Mouse (Mus musculus) retina, postnatal 7 days (tissue): ENCODE measurements around the gene Fhad1.
"Not testable (repeated sequence)": the region's sequence is repeated elsewhere in the genome, so short reads cannot be mapped to it uniquely, and the experiment has no call there.

Experiments used
- DNase-seq: peaks from one replicate; pipeline ENCODE4 v3.0.0-alpha.2; 2012; ENCODE audit warnings: low read depth, low spot score

Gene Fhad1

DNA sequence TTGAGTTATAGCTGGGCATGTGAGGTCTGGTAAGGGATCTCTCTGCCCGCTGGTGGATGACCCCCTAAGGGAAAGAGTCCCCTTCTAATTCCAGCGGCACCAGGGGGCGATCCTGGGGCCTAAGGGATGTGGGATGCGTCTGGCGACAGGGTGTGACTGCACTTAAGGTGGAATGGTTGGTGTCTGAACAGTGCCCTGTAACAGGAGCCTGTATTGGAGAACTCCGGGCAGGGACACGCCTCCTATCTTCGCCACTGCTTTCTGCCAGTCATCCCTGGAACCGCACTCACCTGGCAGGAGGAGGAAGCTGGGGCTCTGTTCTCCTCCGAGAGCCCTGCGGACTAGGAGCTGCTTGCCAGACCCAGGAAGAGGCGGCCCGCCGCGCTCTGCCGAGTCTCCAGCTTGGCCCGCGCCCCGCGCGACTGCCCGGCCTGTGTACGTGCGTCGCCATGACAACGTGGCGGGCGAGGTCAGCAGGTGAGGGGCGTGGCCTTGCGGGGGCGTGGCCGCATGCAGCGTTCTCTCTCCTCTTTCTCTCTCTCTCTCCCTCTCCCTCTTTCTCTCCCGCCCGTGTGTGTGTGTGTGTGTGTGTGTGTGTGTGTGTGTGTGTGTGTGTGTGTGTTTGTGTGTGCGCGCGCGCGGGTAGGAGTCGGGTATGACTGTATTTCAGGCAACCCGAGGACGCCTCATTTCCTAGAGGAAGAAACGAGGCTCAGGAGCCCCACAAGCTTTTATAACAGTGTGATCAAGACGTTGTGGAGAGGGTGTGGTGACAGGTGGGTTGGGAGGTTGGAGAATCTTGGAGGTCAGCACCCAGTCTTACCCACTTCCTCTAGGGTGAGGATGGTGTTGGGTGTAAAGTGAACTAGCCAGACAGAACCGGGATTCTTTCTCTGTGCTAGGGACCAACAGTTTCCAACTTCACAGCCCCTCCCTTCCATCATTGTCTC lies at the start of gene Fhad1:
Gene Fhad1 (minus strand): TSS at position 424 of the 950 bp plus-strand sequence.
- peak; percentile 51 for DNase-seq

DNA sequence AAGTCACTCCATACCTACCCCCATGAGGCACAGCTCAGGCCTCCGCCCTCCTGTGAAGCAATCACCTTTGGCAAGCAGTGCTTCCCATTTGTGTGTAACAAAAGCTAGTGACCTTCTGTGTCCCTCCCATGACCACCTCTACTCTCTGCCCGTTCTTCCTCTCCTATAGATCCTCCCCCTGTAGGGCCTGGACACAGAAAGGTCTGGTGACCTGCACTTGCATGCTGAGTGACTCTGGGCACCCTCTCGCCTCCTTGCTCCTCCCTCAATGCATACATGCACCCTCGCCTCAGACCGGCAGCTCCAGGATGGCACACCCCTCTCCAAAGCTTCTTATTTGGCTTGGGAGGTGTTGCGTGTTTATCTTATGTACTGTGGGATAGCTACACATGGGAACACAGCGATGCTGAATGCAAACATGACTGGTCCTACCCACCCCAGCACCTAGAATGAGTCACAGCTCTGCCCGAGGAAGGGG lies 48.2 kb upstream of the Fhad1 start:
- no peak for DNase-seq

DNA sequence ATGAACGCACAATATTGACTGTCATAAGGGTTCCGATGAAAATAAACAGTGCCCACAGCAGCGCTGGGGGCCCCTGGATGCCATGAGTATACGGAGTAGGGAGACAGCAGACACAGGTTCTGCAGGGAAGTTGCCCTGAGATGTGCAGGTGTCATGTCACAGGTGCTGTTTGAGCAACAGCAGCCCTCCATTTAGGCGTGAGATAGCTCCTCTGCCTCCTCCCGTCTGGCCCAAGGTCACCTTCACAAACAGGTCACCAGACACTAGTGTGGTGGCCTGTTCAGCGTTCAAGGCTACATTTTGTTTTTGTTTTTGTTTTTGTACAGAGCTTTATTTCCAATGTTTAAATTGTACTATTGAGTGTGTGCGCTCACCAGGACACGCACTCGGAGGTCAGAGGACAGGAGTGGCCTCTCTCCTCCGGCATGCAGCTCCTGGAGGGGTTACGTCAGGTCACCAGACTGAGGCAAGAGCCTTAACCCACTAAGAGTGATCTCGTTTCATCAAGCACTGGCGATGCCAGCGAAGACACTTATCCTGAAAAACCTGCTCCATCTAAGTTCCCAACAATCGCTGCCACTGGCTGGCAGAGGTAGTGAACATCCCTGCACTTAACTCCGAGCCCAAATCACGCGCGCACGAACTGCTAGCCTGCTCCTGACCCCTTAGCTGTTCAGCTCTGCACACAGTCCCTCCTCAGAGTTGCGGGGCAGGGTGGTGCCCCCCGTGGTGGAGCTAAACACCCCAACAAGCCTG lies 46.8 kb upstream of the Fhad1 start:
- DNase-seq, result no peak

DNA sequence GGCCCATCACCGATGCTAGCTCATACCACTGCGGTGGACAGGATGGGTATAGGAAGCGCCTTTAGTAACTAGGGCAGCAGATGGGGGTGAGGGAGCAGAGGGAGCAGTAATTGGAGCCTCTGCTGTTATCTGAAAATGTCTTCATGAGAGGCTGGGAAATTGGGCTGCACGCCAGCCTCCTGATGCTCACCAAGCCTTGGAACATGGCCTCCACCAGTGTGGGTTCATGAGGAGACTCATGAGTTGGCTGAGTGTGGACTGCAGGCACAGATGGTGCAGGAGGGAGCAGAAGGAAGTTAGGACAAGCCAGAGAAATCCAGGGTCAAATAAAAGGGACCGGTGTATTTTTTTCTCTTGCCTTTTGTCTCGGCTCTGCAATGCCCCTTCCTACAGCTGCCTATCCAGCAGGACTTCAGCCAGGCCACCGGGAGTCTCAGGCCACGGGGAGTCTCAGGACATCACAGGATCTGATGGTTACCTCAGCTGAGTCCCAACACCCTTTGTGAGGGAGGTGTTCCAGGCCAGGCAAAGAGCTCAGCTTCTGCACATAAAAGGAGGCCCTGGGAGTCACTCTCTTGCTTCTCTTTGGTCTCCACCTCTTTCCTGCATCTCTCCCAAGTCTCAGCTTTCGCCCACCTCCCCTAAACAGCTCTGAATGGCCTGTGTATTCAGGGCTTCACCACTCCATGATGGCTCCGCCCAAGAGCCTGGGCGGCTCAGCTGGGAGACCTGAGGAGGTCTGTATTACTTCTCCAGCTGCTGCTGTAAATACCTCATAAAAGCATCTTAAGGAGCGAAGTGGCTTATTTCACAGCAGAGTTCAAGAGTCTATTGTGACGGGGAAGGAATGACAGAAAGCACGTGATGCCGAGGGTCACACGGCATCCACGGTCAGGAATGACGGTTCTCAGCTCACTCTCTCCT lies 45.8 kb upstream of the Fhad1 start:
- DNase-seq, result no peak

DNA sequence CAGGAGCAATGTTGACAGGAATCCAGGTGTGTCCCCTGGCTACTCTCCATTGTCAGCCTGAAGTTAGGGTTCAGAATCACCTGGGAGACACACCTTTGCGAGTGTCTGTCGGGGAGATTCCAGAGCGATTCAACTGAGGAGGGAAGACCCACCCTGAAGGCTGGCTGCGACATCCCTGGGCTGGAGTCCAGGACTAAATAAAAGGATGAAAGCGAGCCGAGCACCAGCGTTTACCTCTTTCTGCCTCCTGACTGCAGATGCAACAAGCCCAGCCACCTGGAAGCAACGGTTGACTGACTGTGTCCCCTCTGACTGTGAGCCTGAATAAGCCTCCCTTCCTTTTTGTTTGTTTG lies 44.9 kb upstream of the Fhad1 start:
- no peak for DNase-seq

DNA sequence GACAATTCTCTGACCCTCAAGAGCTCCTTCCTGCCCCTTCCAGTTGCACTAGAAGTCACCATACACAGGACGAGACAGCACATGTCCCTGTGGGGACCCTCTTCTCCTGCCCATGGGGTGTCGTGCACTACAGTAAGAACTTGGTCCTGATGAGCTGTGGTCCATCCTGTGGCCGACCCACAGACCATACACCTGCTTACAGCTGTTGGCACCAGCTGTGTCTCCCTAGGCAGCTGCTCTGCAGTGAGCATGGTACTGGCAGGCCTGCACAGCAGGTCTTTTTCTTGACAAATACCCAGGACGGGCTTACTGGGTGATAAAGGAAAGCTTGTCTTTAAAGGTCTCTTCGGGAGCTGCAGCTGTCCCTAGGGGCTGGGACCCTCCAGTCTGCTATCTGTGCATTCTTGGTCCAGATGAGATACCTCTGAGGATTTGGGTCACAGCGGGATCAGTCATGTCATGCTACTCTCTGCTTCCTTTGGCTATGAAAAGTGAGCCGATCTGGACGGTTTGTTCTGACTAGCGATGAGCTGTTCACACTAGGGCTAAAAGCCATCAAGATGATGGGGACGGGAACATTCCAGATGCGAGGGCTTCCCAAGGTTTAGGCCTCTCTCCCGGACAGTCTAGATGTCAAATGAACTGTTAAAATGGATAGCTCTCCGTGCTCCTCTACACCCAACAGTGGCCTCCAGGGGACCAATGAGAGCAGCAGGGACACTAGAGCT lies 44.4 kb upstream of the Fhad1 start:
- no peak for DNase-seq

DNA sequence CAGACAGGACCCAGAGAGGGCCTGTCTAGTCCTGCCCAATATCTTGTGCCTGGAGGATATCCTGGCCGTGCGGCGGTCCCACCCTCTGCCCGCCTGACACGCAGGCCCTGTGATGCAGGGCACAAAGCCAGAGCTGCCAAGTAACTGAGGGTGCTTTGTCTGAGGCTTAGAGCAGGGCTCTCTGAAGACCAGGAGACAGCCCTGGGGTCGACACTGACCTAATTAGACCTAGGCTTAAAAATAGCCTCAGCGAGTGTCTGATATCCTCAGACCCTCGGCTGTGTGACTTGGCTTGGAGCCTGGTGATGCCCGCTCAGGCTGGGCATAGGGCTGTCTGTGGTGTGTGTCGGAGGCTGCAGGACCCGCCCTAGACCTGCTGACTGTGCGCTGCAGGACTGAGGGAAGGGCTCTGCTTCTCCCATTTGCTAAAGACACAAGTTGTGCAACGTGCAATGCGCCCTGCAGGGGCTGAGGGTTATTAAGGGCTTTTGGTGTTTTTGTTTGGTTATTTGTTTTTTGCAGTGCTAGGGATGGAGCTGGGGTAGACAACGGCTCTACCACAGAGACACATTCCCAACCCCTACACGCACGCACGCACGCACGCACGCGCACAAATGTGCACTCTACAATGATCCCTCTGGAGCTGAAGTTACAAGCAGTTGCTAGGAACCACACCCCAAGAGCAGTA lies 42.8 kb upstream of the Fhad1 start:
- DNase-seq, result no peak

DNA sequence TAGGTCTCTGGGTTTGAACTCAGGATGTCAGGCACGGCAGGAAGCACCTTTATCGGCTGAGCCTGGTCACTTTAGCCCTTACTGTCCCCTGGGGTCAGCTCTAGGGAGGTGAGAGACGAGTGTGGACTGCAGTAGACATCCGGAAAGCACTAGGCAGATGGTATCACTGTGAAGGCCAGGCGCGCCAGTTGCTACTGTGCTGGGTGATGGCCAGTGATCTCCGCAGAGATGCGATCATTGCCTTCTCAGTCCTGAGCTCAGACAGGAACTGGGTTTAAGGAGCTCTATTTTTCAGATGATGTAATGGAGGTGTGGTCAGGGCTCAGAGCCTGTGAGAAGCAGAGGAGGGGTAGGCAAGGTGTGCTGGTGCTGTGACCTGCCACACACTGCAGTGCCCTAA lies 40.7 kb upstream of the Fhad1 start:
- DNase-seq, result no peak

DNA sequence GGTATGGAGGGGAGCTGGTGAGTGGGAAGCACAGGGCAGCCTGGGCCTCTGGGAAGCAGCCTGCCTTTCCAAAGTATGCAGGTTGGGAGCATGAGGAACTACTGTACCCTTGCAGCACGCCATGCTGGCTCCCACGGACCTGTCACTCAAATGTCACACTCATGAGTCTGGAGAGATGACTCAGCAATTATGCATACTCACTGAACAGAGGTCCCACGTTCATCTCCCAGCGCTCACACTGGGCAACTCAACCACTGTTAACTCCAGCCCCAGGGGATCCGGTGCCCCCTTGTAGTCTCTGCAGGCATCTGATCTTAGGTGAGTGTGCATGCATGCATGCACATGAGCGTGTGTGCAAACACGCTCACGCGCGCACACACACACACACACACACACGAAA lies 39.7 kb upstream of the Fhad1 start:
- no peak for DNase-seq

DNA sequence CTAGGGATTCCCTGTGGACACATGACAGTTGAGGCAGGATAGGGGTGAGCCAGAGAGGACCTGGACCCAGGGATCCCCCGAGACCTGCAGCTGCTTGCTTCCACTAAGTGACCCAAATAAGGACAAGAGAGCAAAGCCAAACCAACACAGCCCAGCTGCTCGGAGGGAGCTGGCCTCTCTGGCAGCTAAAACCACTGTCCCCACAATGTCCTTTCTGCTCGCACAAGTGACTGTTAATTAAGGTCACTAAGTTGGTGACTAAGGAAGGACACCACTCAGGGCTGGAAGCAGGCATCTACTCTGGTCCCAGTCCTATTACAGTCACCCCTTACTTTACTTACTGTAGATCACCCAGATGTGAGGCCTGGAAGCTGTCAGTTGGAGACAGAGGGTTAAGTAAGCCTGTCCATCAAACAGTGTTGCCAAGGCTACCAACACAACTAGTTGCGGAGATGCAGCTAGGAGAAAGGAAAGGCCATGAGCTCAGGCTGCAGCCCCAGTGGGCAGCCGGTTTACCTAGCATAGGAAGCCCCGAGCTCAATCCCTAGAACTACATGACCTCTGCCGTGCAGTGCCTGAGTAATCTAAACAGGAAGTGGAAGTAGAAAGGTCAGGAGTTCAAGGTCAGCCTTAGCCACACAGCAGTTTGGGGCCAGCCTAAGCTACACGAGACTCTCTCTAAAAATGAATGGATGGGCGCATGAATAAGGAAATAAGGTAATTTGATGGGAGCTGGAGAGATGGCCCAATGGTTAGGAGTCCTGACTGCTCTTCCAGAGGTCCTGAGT lies 39.0 kb upstream of the Fhad1 start:
- no peak for DNase-seq

DNA sequence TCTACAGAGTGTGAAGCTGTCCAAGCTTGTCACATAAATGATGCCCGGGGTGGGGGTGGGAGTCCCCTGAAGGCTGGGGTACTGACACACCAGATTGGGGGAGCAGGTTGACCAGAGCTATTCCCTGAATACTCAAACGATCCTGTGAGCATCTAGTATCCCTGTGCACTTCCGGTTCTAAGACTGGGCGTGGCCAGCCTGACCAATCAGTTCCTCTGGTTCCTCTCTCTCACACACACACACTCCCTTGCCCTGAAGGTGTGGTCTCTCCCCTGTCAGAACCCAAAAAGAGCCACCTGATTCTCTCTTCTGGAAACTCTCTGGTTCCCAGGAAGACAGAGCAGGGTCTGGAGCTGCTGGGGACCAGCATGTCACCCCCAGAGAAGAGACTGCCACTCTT lies 38.4 kb upstream of the Fhad1 start:
- DNase-seq, result no peak

DNA sequence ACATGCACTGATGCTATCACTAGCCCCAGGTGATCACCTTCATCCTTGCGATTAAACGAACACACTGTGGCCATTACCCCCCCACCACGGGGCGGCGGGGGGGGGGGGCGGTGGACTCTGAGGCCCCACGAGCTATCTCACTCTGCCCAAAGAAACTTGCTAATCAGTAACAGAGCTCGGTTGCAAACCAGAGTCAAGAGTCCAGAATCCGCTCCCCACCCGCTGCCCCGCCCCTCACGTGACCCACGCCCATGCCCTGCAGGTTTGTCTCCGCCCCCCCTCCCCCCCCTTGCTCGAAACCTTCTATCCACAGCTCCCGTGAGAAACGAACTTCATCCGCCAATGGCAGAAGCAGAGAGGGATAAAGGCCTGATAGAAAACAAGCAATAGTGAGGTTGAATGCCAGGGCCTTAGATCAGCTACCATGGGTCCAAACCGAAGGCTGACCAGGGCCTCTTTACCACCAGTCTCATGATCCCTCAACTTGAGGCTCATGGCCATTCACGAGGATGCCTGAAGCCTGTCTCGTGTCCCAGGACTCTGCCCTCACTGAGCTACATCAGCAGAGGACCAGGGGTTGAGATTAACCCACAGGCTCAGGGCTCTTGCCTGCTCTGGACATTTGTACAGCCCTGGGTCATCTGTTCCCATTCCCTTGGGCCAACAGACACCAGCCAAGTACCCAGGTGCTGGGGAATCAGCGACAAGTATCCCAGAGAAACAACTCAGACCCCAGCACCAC lies 37.7 kb upstream of the Fhad1 start:
- no peak for DNase-seq

DNA sequence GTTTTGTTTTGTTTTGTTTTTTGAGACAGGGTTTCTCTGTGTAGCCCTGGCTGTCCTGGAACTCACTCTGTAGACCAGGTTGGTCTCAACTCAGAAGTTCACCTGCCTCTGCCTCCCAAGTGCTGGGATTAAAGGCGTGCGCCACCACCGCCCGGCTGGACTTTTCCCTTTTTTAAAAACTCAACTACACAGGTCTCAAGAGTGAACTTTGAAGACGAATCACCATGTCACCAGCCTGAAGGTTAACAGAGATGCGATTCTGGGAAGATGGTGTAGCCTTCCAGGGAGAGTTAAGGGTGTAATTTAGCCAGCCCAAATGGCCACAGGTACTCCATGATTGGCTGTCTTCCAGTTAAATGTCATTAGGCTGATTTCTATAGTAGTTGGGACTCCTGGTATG lies 37.0 kb upstream of the Fhad1 start:
- not testable (repeated sequence) for DNase-seq

DNA sequence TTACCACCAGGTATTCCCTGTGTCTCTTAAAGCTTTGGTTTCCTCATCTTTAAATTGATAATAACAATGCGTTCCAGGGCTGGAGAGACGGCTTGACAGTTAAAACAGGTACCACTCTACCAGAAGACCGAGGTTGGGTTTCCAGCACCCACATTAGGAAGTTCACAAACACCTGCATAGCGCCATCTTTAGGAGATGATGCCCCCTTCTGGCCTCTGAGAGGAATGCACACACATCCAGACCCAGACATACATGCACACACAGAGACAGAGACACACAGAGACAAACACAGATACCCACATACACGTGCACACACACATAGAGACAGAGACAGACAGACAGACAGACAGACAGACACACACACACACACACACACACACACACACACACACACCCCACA lies 35.1 kb upstream of the Fhad1 start:
- DNase-seq, result no peak

DNA sequence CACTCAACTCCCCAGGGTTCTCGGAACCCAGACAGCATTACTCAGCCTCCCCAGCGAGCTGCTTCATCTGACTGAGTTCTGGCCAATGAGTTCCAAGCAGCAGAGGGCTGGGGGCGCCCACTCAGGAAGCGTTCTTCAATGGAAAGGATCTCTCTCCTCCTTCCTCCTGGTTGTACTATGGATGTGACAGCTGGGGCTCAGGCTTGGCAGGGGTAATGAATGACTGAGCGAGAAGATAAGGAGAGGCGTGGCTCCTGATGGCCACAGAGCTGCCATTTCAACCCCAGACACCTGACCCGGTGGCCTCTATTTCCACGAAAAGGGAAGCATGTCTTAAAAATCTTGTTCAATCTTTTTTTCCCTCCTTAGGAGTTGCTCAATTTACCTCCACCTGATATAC lies 33.5 kb upstream of the Fhad1 start:
- no peak for DNase-seq

DNA sequence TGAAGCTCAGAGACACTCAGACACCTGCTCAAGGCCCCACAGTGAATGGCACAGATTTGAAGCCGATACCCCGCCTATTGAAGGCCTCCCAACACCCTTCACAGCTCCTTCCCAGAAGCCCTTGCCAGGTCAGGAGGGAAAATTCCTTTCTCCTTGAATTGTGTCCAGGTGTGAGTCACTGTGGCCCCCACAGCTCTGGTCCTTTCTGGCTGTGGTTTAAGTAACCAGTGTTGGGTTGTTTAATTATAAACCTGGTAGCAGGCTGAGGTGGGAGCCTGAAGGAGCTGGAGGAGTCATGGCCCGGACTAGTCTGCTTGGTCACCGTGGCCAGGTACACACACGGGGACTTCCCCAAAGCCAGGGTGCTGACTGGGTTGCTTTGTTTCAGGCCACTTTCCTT lies 32.1 kb upstream of the Fhad1 start:
- DNase-seq, result no peak

DNA sequence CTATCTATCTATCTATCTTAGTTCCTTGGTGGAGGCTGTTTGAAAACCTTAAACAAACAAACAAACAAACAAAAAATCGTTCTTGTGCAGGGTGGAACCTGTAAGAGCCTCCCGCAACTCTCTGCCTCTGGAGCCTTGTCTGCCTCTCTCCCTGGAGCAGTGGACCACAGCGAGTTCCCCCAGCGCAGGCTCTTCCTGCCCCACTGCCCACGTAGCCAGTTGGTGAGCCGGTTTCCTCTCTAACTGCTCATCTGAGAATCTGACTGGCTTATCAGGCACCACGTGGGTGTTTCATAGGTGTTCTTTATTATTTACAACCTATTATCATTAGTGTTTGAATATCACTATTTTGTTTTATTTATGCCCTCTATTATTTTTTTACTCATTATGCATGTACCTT lies 31.6 kb upstream of the Fhad1 start:
- no peak for DNase-seq

DNA sequence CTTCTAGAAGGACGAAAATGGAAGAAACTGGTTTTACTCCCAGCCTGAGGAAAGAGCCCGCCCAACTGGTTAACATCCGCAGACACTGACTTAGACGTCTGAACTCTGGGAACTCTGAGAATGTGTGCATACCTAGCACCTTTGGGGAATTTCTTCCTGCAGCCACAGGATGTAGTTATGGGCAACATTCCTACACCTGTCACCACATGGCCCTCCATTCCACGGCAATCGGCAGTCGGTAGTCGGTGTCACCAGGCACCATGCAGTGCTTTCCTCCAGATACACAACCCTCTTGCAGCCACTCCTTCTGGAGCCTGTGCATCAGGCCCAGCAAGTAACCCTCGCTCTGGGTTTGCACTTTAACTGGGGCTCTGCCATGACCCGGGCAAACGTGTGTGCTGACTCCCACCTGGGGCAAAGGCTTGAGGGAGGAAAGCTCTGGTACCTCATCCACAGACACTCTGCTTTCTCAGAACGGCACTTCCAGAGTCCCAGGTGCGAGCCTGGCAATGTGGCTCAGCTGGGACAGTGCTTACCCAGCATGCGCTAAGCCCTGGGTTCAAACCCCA lies 30.8 kb upstream of the Fhad1 start:
- no peak for DNase-seq

DNA sequence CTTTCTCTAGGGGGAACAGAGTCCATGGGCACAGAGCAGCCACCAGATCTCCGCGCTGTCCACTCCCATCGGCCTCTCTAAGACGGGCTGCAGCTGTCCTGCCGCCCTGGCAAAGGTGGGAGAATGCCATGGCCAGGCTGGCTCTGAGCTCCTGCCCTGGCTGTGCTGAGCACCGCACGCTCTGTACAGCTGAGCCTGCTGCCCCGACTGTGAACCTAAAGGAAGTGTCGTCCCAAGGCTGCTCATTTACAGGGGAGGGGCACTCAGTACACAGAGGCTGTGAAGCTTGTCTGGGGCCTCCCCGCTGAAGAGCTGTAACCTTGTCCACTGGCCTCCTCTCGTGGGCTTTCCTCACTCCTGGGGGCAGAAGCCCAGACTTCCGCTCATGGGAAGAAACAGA lies 29.6 kb upstream of the Fhad1 start:
- DNase-seq, result no peak
